Mouse (Mus musculus): Measurements from ENCODE around the gene Sstr4.

Gene Sstr4

GRCm38 (mm10) chr2:148395131-148396051 lies at the start of gene Sstr4:
TSS of gene Sstr4 (plus strand) at chr2:148395344.
- no peak for DNase-seq (ENCODE audit: low spot score)

- no peak for DNase-seq (ENCODE audit: low spot score)
These were observed 49.8 kb upstream of the Sstr4 start for GRCm38 (mm10) chr2:148345373-148345772.

GRCm38 (mm10) chr2:148346976-148347375 lies 48.2 kb upstream of the Sstr4 start:
- DNase-seq (ENCODE audit: low spot score): no peak

GRCm38 (mm10) chr2:148349509-148350307 lies 45.4 kb upstream of the Sstr4 start:
- no peak for DNase-seq (ENCODE audit: low spot score)

GRCm38 (mm10) chr2:148350460-148350859 lies 44.7 kb upstream of the Sstr4 start:
- no peak for DNase-seq (ENCODE audit: low spot score)

GRCm38 (mm10) chr2:148352655-148353054 lies 42.5 kb upstream of the Sstr4 start:
- DNase-seq (ENCODE audit: low spot score): no peak

- DNase-seq (ENCODE audit: low spot score): no peak
These were observed 38.0 kb upstream of the Sstr4 start for GRCm38 (mm10) chr2:148357145-148357544.

- DNase-seq (ENCODE audit: low spot score): no peak
These were observed 30.6 kb upstream of the Sstr4 start for GRCm38 (mm10) chr2:148364536-148364935.

GRCm38 (mm10) chr2:148365227-148365626 lies 29.9 kb upstream of the Sstr4 start:
- no peak for DNase-seq (ENCODE audit: low spot score)

GRCm38 (mm10) chr2:148371743-148372630 lies 23.2 kb upstream of the Sstr4 start:
- DNase-seq (ENCODE audit: low spot score): no peak

GRCm38 (mm10) chr2:148373602-148374071 lies 21.5 kb upstream of the Sstr4 start:
- DNase-seq (ENCODE audit: low spot score): no peak

GRCm38 (mm10) chr2:148375326-148376150 lies 19.6 kb upstream of the Sstr4 start:
- peak; percentile 10 for DNase-seq (ENCODE audit: low spot score)

- DNase-seq (ENCODE audit: low spot score): no peak
These were observed 16.3 kb upstream of the Sstr4 start for GRCm38 (mm10) chr2:148378817-148379342.

- DNase-seq (ENCODE audit: low spot score): no peak
These were observed 15.2 kb upstream of the Sstr4 start for GRCm38 (mm10) chr2:148379899-148380413.

- no peak for DNase-seq (ENCODE audit: low spot score)
These were observed 14.1 kb upstream of the Sstr4 start for GRCm38 (mm10) chr2:148381076-148381475.

- no peak for DNase-seq (ENCODE audit: low spot score)
These were observed 8.7 kb upstream of the Sstr4 start for GRCm38 (mm10) chr2:148386476-148386875.

- DNase-seq (ENCODE audit: low spot score): no peak
These were observed 8.2 kb upstream of the Sstr4 start for GRCm38 (mm10) chr2:148386927-148387326.

- no peak for DNase-seq (ENCODE audit: low spot score)
These were observed 7.2 kb upstream of the Sstr4 start for GRCm38 (mm10) chr2:148387652-148388581.

- no peak for DNase-seq (ENCODE audit: low spot score)
These were observed 2.0 kb upstream of the Sstr4 start for GRCm38 (mm10) chr2:148393149-148393548.
